Mouse (Mus musculus) E14TG2a.4 (cell line): ENCODE results near the gene Nkx2-3.

Experiments
- CTCF ChIP-seq: conservative IDR thresholded peaks from 2 replicates; pipeline ENCODE4 v1.5.1; 2014; ENCODE audit warnings: low read length
- NANOG ChIP-seq: IDR thresholded peaks from 2 replicates; pipeline ENCODE4 v1.6.1; 2014; ENCODE audit warnings: borderline replicate concordance, low read length, mixed read lengths
- POU5F1 ChIP-seq: IDR thresholded peaks from 2 replicates; pipeline ENCODE4 v1.6.1; 2014; ENCODE audit warnings: low read length, borderline replicate concordance

GRCm38 (mm10) chr19:43617761-43618349, 5.7 kb downstream of the Nkx2-3 start:
- TF ChIP-seq CTCF (no peak), POU5F1 (no peak), NANOG (no peak)
